Mouse (Mus musculus) left cerebral cortex, postnatal 10 days (tissue): ENCODE measurements around the gene Scn3b. TPM values are rescaled to one million over a fixed set of nuclear protein-coding genes. Genes with fewer than 3 reads are reported as not detected.

Source experiments
- DNase-seq, 2 experiments: peaks; one replicate each; pipeline ENCODE4 v3.0.0; 2021 to 2022; ENCODE audit warnings: low spot score in 2 of 2, mixed read lengths in 1 of 2; ENCODE audit errors: extremely low spot score in 1 of 2
- intact Hi-C: fragments of 180-260 bp; cut with DNase I; formaldehyde crosslinking; loops from one replicate; pipeline ENCODE4 v1.15.1; 2025
- total RNA-seq, 2 experiments: library from RNA; stranded (reverse); gene quantifications; 2 replicates each; pipeline ENCODE4 v1.2.3; 2021

Scn3b gene
- 100 to 1,000 TPM; 152 to 153 TPM for total RNA-seq

DNA sequence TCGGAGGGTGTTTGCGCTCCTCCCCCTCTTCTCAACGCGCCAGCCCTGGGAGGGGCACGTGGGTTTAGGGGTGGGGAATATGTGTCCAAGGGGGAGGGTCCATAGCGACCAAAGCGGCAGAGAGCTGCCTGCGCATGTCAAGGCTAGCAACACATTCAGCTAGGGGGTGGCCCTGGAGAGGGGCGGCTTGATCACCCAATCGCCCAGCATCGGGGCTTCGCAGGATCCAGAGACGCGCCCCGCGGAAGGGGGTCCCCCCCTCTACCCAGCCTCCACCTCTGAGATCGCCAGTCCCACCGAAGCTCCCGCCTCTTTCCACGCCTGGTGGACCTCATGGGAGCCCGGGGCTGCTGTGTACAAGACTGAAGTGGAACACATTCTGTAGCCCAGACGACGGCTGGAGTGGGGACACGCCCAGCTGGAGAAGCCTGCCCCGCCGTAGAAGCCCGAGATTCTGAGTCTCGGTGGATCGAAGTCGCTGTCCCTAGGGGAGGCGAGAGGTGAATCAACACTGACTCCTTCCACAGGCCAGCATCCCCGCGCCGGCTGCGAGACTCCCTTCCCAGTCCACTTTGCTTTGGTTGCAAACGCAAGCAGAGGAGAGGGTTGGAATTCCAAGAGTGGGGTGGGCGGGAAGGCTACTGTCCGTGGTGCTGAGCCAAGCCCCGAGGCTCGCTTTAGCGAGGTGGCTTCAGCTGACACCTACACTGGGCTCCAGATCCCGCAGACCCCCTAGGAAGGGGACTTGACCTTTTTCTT, at the start of gene Scn3b:
Scn3b (plus strand) TSS at position 115 of the 759 bp plus-strand sequence.
- intact Hi-C loops, result no loop called here

DNA sequence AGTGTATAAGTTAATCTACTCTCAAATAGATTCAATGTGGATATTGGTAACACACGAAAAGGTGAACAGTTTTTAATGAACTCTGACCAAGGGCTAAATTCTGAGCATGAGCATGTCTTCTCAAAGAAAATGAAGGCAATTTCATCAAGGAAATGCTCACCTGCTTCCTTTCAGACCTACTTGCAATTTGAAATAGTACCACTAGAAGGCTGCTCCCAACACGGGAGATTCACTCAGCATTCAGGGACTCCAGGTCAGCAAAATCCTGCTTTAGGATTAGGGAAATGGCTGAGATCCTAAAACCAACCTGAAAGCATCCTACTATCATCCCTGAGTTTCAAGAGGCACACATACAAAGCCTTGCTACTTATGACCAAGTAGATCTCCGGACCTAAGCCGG, 44.7 kb upstream of the Scn3b start:
- intact Hi-C loops, result no loop called here
- DNase-seq, result no peak

More for the DNA sequence above, at the start of gene Scn3b:
- DNase-seq, result peak; percentile 90 to 91

DNA sequence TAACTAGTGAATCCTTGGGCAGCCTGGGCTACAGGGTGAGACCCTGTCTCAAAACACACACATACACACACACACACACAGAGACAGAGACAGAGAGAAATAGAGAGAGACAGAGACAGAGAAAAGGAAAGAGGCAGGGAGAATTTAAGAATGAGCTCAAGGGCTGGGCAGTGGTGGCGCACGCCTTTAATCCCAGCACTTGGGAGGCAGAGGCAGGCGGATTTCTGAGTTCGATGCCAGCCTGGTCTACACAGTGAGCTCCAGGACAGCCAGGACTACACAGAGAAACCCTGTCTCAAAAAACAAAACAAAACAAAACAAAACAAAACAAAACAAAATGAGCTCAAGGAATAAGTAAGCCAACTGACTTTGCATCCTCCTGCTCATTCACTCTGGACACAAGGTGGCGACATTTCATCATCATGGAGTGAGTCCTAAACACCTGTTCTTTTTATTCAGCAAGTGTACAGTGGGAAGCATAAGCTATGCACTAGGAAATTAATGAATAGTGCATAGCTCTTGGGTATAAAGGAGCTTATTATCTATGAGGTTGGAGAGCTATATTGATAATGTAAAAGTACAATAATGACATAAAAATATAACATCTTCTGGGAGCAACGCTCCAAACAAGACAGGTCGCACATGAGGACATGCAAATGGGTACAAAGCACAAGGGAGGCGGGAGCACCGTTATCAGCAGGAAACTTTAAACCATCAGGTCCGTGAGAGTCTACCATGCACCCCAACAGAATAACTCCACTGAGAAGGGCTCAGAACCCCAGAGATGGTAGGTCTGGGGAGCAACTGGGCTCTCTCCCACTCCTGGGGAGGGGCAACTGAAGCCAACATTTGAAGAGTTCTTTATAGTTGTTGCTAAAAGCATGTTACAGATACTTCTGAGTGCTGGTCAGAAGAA, 40.9 kb upstream of the Scn3b start:
- intact Hi-C loops, result loop anchor here (5.0 kb wide), 2 partner anchors 44 to 104 kb away; no protein-coding TSS in a partner anchor
- DNase-seq, result peak; percentile 45 to 46

DNA sequence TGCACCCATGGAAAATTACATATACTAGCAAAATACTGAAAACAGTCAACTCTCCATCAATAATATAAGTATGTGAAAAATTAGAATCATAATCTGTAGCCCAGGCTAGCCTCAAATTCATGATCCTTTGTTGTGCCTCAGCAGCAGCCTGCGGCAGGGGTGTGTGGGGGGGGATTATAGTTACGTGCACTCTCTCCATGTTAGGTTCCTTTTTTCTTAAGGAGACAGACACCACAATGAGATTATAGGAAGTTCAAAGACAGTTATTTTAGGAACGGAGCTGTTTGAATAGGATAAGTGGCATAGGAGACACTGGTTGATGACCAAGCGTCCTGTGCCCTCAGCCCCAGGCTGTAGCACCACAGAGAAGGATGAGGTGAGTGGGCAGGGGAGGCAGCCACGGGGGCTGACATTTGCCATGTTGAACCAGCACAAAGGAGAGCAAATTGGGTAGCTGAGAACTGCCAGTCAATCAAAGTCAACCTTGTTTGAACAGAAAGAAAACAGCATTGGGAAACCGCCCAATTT, 40.1 kb upstream of the Scn3b start:
- intact Hi-C loops, result loop anchor here (5.0 kb wide), 2 partner anchors 43 to 103 kb away; no protein-coding TSS in a partner anchor
- DNase-seq, result no peak

DNA sequence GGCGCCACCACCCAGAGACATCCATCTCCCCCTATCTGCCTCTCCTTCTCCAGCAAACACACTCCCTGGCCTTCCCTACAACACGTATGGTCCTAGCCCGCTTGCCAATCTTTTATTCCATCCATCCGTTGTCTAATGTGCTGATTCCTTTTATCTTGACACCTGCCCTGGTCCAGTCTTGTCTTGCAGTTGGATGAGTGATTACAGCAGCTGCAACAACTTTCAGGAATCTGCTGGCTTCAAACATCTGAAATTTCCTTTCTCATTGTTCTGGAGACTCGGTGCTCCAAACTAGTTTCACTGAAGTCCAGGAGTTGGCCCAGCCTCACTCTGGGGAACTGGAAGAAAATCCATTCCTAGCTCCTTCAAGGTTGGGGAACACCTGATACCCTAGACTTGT, 39.5 kb upstream of the Scn3b start:
- intact Hi-C loops, result loop anchor here (5.0 kb wide), 2 partner anchors 43 to 103 kb away; no protein-coding TSS in a partner anchor
- DNase-seq, result no peak

DNA sequence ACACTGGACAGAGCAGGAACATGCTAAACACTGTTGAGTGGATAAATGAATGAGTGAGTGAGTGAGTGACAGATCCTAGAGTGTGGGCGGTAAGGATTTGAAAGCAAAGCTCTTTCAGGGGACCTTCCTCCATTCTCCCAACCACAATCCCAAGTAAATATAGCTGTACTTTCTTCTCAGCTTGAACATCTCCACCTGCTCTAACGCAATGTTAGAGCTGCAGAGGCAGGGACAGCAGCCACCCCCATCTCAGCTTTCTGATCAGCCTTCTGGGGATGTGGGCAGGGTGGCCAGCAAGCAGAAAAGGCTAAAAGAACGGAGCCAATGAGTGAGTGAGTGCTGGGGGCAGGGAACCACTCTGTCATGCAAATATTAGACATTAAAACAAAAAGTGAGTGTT, 38.0 kb upstream of the Scn3b start:
- DNase-seq, result no peak
- intact Hi-C loops, result no loop called here

DNA sequence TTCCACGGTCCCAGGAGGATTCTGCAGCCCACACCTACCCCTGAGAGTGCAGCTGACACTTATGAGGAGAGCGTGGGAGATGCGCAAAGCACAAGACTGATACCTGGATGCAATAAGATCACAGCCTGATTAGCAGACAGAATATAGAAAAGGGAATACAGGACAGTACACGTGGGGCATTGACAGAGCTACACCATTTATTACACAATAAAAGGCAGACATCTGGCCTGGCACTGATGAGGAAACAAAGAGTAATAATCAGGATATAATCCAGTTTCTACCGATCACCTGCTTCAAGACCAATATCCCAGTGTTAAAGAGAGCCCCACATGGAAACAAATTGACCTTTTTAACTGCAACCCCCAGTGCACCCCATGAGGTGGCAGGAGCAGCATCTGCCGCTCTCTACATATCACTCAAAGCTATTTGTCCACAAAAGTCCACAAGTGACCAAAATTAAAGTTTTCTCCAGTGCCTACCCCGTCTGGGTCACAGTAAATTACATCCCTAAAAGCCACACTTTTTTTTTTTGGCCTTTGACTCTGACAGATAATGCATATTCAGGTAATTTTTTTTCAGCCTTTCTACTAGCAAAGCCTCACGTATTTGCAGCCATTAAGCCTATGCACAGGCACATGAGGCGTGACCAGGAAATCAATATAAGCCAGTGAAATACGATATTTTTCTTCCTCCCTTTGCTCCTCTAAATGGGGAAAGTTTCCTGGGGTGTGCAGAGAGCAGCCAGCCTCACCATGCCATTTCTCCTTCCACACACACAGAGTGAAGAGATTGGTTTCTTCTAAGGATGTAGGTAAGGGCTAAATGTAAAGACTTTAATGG, 34.6 kb upstream of the Scn3b start:
- intact Hi-C loops, result no loop called here
- no peak for DNase-seq

DNA sequence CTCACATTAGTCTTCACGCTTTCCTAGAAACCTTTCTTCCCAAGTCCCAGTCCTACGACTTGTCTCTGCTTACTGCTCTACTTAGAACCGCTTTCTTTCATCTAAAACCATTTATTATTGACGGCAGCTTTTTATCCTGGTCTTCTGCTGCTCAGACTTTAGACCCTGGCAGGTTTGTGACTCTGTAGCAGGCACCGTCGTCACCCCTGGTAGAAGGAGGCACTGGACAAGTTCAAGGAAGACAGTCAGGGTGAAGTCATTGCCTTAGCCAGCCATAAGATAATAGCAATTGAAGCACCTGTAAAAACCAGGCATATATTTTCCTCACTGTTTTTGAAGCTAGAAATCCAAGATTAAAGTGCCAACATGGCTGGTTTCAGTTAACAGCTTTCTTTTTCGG, 33.8 kb upstream of the Scn3b start:
- intact Hi-C loops, result no loop called here
- DNase-seq, result no peak

DNA sequence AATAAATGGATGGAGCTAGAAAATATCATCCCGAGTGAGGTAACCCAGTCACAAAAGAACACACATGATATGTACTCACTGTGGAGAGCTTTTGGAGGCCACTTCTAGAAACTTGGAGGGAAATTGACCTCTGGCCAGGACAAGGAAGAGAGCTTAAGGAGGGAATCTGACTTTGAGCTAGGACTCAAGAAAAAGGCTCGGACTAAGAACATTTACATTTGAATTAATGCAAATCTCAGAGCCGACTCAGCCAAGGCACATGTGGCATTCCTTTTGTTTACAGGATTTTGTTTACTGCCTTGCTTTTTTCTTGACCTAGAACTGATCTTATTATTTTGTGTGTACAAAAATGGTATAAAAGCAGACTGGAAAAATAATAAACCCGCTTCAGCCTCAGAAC, 29.3 kb upstream of the Scn3b start:
- intact Hi-C loops, result no loop called here
- no peak for DNase-seq

DNA sequence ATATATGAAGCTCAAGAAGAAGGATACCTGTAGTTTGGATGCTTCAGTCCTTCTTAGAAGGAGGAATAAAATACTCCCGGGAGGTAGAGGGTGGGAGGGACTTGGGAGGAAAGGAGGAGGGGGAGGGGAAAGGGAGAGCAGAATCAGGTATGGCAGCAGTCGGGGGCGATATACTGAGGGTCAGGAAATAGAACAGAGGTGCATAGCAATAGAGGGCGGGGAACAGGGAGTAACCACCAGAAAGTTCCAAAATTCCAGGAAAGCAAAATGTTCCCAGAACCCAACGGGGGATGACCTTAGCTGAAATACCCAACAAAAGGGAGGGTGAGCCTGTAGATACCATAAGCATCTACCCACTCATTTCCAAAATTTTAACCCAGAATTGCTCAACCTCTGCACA, 28.7 kb upstream of the Scn3b start:
- intact Hi-C loops, result no loop called here
- DNase-seq, result no peak

DNA sequence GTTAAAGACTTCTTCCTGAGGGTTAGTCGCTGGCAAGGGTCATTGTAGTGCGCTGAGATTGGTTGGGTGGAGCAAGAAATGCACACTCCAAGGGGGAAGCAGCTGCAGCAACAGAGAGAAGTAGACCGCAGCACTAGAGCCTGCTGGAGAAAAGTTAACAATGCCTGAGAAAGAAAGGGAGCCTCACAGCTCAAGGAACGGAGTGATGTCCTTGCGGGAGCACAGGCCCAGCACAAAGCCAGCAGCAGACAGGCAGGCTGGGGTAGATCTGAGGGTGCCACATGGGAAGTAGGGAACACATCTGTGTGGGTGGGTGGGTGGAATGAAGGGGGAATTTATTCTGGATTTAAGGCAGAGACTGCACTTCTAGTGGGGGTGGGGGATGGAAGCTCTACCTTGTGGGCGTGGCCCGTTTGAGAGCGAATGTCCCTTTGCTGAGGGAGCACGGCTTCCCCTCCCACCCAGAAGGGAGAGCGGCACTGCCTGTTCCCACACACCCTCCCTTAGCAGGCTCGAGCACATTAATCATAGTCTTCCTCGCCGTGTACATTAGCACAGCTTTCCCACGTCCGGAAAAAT, 27.7 kb upstream of the Scn3b start:
- DNase-seq, result peak; percentile 37 to 72
- intact Hi-C loops, result no loop called here

DNA sequence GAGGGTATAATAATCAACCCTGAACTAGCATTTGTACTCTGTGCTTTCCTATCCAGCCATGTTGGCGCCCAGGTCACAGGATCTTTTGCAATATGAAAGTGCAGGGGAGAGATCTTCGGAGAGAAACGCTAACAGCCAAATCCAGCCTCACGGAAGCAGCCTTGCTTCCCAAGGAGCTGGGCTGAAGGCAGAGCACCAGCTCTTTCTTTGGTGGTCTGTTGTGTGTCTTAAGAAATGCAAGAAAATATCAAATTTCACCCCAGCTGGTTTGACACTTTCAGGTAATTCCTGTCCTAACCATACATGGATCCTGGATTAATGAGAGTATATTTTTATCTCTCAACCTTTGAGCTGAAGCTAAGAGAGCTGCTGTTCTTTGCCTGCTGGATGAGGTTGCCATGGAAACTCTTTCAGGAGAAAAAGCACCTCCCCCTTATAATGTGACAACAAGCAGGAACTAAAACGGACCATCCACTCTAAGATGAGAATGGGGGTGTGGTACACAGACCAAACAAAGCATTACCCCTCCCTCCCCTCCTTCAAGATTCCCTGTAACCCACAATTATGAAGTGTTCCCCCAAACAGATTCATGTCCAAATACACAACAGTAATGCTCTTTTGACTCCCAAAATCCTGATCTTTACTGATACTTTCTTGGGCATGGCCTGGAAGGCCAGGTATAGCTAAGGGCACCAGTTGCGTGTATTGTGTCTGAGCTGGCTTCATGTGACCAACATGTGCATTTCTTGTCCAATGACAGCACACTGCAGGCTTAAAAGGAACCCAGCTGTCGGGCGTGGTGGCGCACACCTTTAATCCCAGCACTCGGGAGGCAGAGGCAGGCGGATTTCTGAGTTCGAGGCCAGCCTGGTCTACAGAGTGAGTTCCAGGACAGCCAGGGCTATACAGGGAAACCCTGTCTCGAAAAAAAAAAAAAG, 26.8 kb upstream of the Scn3b start:
- peak; percentile 24 to 63 for DNase-seq
- intact Hi-C loops, result no loop called here

DNA sequence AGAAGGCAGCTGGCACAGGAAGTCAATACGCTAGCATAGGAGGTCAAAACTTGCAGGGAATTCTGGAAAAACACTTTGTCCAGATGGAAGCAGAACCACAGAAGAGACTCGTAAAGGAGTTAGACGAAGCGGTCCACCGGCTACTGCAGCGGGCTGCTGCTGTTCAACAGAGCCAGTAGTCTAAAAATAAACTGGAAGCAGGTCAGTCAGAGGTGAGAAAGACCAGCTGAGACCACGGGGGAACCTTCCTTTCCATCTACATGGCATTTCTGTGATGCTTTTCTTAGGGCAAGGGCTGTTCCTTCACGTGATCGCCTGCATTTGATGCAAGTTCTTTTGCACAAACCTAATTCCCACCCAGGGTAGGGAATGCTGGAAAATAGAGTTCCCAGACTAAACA, 23.6 kb upstream of the Scn3b start:
- intact Hi-C loops, result no loop called here
- no peak for DNase-seq

DNA sequence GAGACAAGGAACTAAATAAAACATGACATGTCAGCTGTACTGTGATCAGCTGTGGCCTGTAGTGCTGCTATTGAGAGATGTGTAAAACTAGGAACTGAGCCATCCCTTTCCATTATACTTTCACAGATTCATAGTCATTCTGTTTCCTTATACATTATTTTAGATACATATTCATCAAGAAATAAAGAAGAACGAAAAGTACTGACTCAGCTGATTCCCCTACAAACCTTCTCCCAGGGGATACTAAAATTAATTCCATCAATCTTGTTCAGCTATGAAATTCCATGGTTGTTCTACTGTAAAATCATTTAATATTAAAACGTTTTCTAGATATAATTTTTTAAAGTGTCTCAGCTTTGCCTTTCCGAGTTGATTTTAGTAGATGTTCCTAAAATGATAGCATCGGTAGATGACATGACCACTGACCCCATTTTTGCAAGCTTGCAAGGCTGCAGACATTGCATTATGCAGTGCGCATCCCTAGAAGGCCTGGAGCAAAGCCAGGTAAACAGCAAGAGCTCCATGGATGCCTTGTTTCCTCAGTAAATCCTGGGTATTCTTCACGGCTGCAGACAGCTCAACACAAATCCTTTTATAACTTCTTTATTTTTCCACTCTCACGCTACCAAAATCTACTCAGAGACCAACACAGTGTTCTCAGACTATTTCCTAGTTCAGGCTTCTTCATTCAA, 22.9 kb upstream of the Scn3b start:
- intact Hi-C loops, result no loop called here
- no peak for DNase-seq

DNA sequence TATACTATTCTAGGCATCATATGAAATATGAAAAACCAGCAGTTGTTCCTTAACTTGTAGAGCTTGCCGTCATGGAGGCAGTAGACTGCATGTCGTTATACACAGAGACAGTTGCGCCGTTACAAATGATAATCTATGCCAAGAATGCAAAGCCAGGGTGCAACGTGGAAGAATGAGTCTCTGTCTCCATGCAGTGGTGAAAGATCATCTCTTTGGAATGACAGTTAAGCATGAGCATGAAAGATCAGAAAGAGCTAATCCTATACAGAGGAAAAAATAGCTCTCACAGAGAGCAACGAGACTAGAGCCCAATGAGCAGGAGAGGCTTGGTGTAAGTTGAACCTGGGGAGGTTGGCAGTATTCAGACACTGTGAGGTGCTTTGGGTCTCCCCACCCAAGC, 22.3 kb upstream of the Scn3b start:
- DNase-seq, result no peak
- intact Hi-C loops, result no loop called here

DNA sequence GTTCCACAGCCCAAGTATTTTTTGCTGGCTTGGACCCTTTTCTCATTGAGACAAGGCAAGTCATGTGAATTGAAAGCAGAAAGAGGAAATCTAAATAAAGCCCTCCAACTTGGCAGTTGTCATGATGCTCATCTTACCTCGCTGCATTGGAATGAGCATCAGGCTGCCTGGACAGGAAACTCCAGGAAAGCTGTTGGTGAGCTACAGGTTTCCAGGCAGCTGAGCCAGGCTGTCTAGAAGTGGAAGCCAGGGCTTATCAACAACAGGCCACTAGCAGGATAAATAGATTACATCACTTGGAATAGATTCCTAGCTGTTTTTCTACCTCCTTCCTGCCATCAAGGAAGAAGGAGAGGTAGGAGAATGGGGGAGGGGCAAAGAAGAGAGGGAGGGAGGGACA, 19.9 kb upstream of the Scn3b start:
- DNase-seq, result no peak
- intact Hi-C loops, result no loop called here

DNA sequence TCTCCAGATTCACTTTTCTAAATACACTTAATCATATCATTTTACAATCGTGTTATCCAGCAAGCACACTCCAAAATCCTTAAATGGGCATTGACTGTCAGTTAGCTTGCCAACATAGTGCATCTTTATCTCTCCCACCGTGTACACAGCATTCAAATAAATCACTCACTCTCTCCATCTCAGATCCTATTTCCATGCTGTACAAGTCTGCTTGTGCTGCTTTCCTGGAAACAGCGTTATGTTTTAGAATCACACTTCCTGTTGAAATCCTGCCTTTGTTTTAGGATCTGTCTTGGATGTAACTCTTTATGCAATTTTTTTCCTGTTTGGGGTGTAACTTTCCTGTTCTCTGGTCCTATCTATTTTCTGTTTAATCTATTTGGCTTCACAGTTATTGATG, 16.6 kb upstream of the Scn3b start:
- intact Hi-C loops, result no loop called here
- no peak for DNase-seq
